Comparison of ENCODE assay signal across 20 mouse cellular contexts in the genomic region with DNA sequence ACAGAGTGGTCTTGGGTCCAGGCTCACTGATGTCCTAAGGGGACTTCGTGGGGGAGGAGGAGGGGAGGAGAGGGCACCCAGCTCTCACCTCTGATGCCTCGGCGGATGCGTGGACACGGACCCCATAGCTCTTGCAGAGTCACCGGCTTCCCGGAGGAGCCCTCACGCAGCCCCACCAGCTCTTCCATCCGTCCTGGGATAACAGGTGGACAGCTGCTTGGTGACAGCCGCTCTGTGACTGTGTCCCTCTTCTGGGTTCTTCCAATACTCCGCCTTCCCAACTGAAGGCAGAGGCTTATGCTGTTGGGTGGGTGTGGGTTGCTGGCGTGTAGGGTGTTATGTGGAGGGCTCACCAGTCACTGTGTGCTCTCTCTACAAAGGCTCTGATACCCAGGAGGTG. TPM values are rescaled to one million over a fixed set of nuclear protein-coding genes. Genes with fewer than 3 reads are reported as not detected.
"Had no signal": no experiment of that assay in that cellular context is flagged by ENCODE, and none has a peak within 500 bp of the region (broad histone marks: within the 10 kb centered on the region; RNA-seq: fewer than 3 reads in every experiment).

No protein-coding gene starts in this region.

- H3K9me3 ChIP-seq: liver, embryonic 13.5 days; lung, embryonic 15.5 days; midbrain, embryonic 12.5 days; midbrain, embryonic 15.5 days; neural tube, embryonic 13.5 days; stomach, embryonic 15.5 days had no signal

- H3K27me3 ChIP-seq: lung, embryonic 15.5 days; midbrain, embryonic 15.5 days; stomach, embryonic 15.5 days had no signal

- ATAC-seq: intestine, postnatal 0 days; midbrain, embryonic 15.5 days had no signal

- H3K9ac ChIP-seq: liver, embryonic 13.5 days; lung, embryonic 15.5 days; midbrain, embryonic 12.5 days; midbrain, embryonic 15.5 days; neural tube, embryonic 13.5 days; stomach, embryonic 15.5 days had no signal

- H3K4me1 ChIP-seq: liver, embryonic 13.5 days; midbrain, embryonic 12.5 days; midbrain, embryonic 15.5 days; neural tube, embryonic 13.5 days had no signal

- DNase-seq: layer of hippocampus, adult 9-11 months; liver, embryonic 13.5 days; retina, postnatal 1 day; right cerebral cortex, postnatal 25 days; spleen, adult 18-20 months; thymus, postnatal 25 days had no signal

- H3K4me2 ChIP-seq: liver, embryonic 13.5 days; lung, embryonic 15.5 days; midbrain, embryonic 12.5 days; midbrain, embryonic 15.5 days; neural tube, embryonic 13.5 days; stomach, embryonic 15.5 days had no signal

- H3K36me3 ChIP-seq: liver, embryonic 13.5 days; lung, embryonic 15.5 days; midbrain, embryonic 12.5 days; midbrain, embryonic 15.5 days; neural tube, embryonic 13.5 days; stomach, embryonic 15.5 days had no signal

- H3K4me3 ChIP-seq: layer of hippocampus, adult 2 months; liver, embryonic 13.5 days; lung, embryonic 15.5 days; midbrain, embryonic 12.5 days; midbrain, embryonic 15.5 days; neural tube, embryonic 13.5 days; stomach, embryonic 15.5 days had no signal

- H3K27ac ChIP-seq: layer of hippocampus, adult 2 months; liver, embryonic 13.5 days; lung, embryonic 15.5 days; macrophage; midbrain, embryonic 12.5 days; midbrain, embryonic 15.5 days; neural tube, embryonic 13.5 days; stomach, embryonic 15.5 days had no signal

RNA-seq across cellular contexts. Expression of a gene that starts 0.7 kb away (rescaled TPM):
- polyA plus RNA-seq: intestine, postnatal 0 days; large intestine, adult 2 months; liver, embryonic 13.5 days; macrophage; midbrain, embryonic 12.5 days; midbrain, embryonic 15.5 days; neural tube, embryonic 13.5 days had no signal

RNA-seq across cellular contexts. Expression of a gene that starts 18.0 kb away (rescaled TPM):
- polyA plus RNA-seq: intestine, postnatal 0 days; large intestine, adult 2 months; limb, embryonic 11.5 days; liver, adult 2 months; liver, embryonic 13.5 days; liver, embryonic 16.5 days; lung, embryonic 15.5 days; macrophage; midbrain, embryonic 12.5 days; midbrain, embryonic 15.5 days; neural tube, embryonic 13.5 days; stomach, embryonic 15.5 days; thymus, postnatal 0 days had no signal

RNA-seq across cellular contexts. Expression of a gene that starts 22.7 kb away (rescaled TPM):
- polyA plus RNA-seq: macrophage; midbrain, embryonic 15.5 days; neural tube, embryonic 13.5 days; thymus, postnatal 0 days had no signal

RNA-seq across cellular contexts. Expression of a gene that starts 29.8 kb away (rescaled TPM):
- polyA plus RNA-seq: liver, embryonic 16.5 days; macrophage had no signal

RNA-seq across cellular contexts. Expression of a gene that starts 38.0 kb away (rescaled TPM):
- polyA plus RNA-seq: intestine, postnatal 0 days; limb, embryonic 11.5 days; limb, embryonic 14.5 days; liver, adult 2 months; liver, embryonic 13.5 days; liver, embryonic 16.5 days; lung, embryonic 15.5 days; macrophage; neural tube, embryonic 13.5 days; stomach, embryonic 15.5 days; thymus, postnatal 0 days had no signal
